ENCODE assay signal across 8 mouse cellular contexts in genomic region chr4:59547136-59547889, GRCm38 (mm10). TPM values are rescaled to one million over a fixed set of nuclear protein-coding genes. Genes with fewer than 3 reads are reported as not detected.
DNase-seq lines count a peak whose midpoint lies in the region; ATAC-seq and TF ChIP-seq lines count a peak whose summit lies in the region.

No protein-coding gene starts in this region.

- H3K9ac ChIP-seq in forebrain, embryonic 16.5 days (replicated peaks; ENCODE audit: low read depth, low read length): no peak overlapping the region
- no peak overlapping the region for H3K9ac ChIP-seq in limb, embryonic 11.5 days (ENCODE audit: low read length)
- H3K9ac ChIP-seq in midbrain, postnatal 0 days (replicated peaks; ENCODE audit: low read length, poor library complexity, severe bottlenecking): no peak overlapping the region

- peak; percentile 21 to 40 for DNase-seq in cerebellum, postnatal 10 days
- no peak for DNase-seq in cerebellum, adult 8-10 months
- DNase-seq in limb, embryonic 11.5 days (ENCODE audit: low spot score): peak; percentile 30
- no peak for DNase-seq in midbrain, postnatal 0 days (ENCODE audit: low spot score)
- DNase-seq in thymus, postnatal 4 days: peak; percentile 68
- no peak for DNase-seq in layer of hippocampus, adult 9-11 months

- H3K27ac ChIP-seq in bone marrow, adult 2 months (ENCODE audit: control insufficient read depth, insufficient read depth, low read depth, low read length, poor library complexity): no peak overlapping the region
- no peak overlapping the region for H3K27ac ChIP-seq in forebrain, embryonic 16.5 days (ENCODE audit: low read length)
- no peak overlapping the region for H3K27ac ChIP-seq in limb, embryonic 11.5 days (replicated peaks; ENCODE audit: low read depth, low read length)
- H3K27ac ChIP-seq in midbrain, postnatal 0 days (ENCODE audit: low read depth, low read length): no peak overlapping the region

- ATAC-seq in forebrain, embryonic 16.5 days: no peak
- ATAC-seq in limb, embryonic 11.5 days (ENCODE audit: insufficient number of reproducible peaks, low FRiP score, low TSS enrichment, low read depth): no peak
- ATAC-seq in midbrain, postnatal 0 days (ENCODE audit: low FRiP score): no peak

- H3K4me3 ChIP-seq in bone marrow, adult 2 months (replicated peaks; ENCODE audit: control insufficient read depth, low read depth, low read length): peak overlapping the region; percentile 65
- peak overlapping the region; percentile 90 for H3K4me3 ChIP-seq in forebrain, embryonic 16.5 days (replicated peaks; ENCODE audit: low read length)
- peak overlapping the region; percentile 89 for H3K4me3 ChIP-seq in limb, embryonic 11.5 days (ENCODE audit: low read depth, low read length)
- H3K4me3 ChIP-seq in midbrain, postnatal 0 days (ENCODE audit: low read depth, low read length): peak overlapping the region; percentile 81

- no peaks in the 10 kb centered on the region for H3K36me3 ChIP-seq in forebrain, embryonic 16.5 days (ENCODE audit: control insufficient read depth, insufficient read depth)
- no peaks in the 10 kb centered on the region for H3K36me3 ChIP-seq in limb, embryonic 11.5 days (ENCODE audit: control insufficient read depth, insufficient read depth, low read length)
- H3K36me3 ChIP-seq in midbrain, postnatal 0 days (ENCODE audit: insufficient read depth, low read length): no peaks in the 10 kb centered on the region

- H3K4me2 ChIP-seq in forebrain, embryonic 16.5 days (ENCODE audit: low read length): peak overlapping the region; percentile 82
- H3K4me2 ChIP-seq in limb, embryonic 11.5 days (ENCODE audit: low read depth, severe bottlenecking): peak overlapping the region; percentile 60
- H3K4me2 ChIP-seq in midbrain, postnatal 0 days (ENCODE audit: low read depth, low read length, poor library complexity, severe bottlenecking): peak overlapping the region; percentile 92

- no peaks in the 10 kb centered on the region for H3K9me3 ChIP-seq in forebrain, embryonic 16.5 days (ENCODE audit: control insufficient read depth, low read length)
- no peaks in the 10 kb centered on the region for H3K9me3 ChIP-seq in limb, embryonic 11.5 days (ENCODE audit: control insufficient read depth, low read length)
- H3K9me3 ChIP-seq in midbrain, postnatal 0 days (ENCODE audit: low read length): no peaks in the 10 kb centered on the region

- H3K27me3 ChIP-seq in forebrain, embryonic 16.5 days (replicated peaks; ENCODE audit: control insufficient read depth, insufficient read depth, low read length): no peaks in the 10 kb centered on the region
- H3K27me3 ChIP-seq in limb, embryonic 11.5 days (ENCODE audit: control insufficient read depth, insufficient read depth, low read length): no peaks in the 10 kb centered on the region
- no peaks in the 10 kb centered on the region for H3K27me3 ChIP-seq in midbrain, postnatal 0 days (ENCODE audit: insufficient read depth, low read length)

- no peak for TF ChIP-seq POLR2A in bone marrow, adult 2 months (IDR thresholded peaks at IDR 0.05; ENCODE audit: borderline replicate concordance, control insufficient read depth, low read depth, low read length)

- WGBS in bone marrow, adult 2 months: 2% methylated on average over 11 of the region's 11 CpGs
- 35% methylated on average over 11 of the region's 11 CpGs for WGBS in forebrain, embryonic 16.5 days
- 23% methylated on average over 11 of the region's 11 CpGs for WGBS in limb, embryonic 11.5 days
- 33% methylated on average over 11 of the region's 11 CpGs for WGBS in midbrain, postnatal 0 days

- H3K4me1 ChIP-seq in bone marrow, adult 2 months (ENCODE audit: control insufficient read depth, insufficient read depth, low read length): no peaks in the 10 kb centered on the region; the same call in 1 of the 2 replicates
- peaks cover 4% of the 10 kb centered on the region for H3K4me1 ChIP-seq in forebrain, embryonic 16.5 days (replicated peaks; ENCODE audit: control insufficient read depth, insufficient read depth, low read length)
- no peaks in the 10 kb centered on the region for H3K4me1 ChIP-seq in limb, embryonic 11.5 days (ENCODE audit: control insufficient read depth, insufficient read depth, low read length)
- H3K4me1 ChIP-seq in midbrain, postnatal 0 days (ENCODE audit: insufficient read depth, low read length): peaks cover 6% of the 10 kb centered on the region; the same call in 1 of the 2 replicates

- no peak for TF ChIP-seq CTCF in bone marrow, adult 2 months (IDR thresholded peaks at IDR 0.05; ENCODE audit: control insufficient read depth, insufficient read depth, low read length)
- TF ChIP-seq CTCF in midbrain, postnatal 0 days (IDR thresholded peaks at IDR 0.05): no peak

RNA-seq across cellular contexts. Expression of gene Ptbp3, which starts 1.9 kb away (rescaled TPM):
- polyA plus RNA-seq in bone marrow, adult 2 months (2011; ENCODE audit: insufficient read depth, insufficient read length, low replicate concordance, missing spikeins): 46.2 and 50.7 TPM in 2 replicates
- 15.9 and 17.1 TPM in 2 replicates for polyA plus RNA-seq in forebrain, embryonic 16.5 days (2015; fragmentation: Nextera tagmentation; extraction: Ambion mirVana)
- polyA plus RNA-seq in limb, embryonic 11.5 days (2014; fragmentation: Nextera tagmentation; extraction: Ambion mirVana): 47.7 and 56.6 TPM in 2 replicates
- total RNA-seq in midbrain, postnatal 0 days (2014; rRNA removed): 32.0 and 35.8 TPM in 2 replicates
- 9.7 and 10.5 TPM in 2 replicates for polyA plus RNA-seq in midbrain, postnatal 0 days (2015; fragmentation: Nextera tagmentation; extraction: Ambion mirVana)

RNA-seq across cellular contexts. Expression of gene Hsdl2, which starts 34.0 kb away (rescaled TPM):
- 7.7 and 15.2 TPM in 2 replicates for polyA plus RNA-seq in bone marrow, adult 2 months (2011; ENCODE audit: insufficient read depth, insufficient read length, low replicate concordance, missing spikeins)
- polyA plus RNA-seq in forebrain, embryonic 16.5 days (2015; fragmentation: Nextera tagmentation; extraction: Ambion mirVana): 19.5 and 23.1 TPM in 2 replicates
- 18.7 and 20.1 TPM in 2 replicates for polyA plus RNA-seq in limb, embryonic 11.5 days (2014; fragmentation: Nextera tagmentation; extraction: Ambion mirVana)
- 27.7 and 29.7 TPM in 2 replicates for total RNA-seq in midbrain, postnatal 0 days (2014; rRNA removed)
- polyA plus RNA-seq in midbrain, postnatal 0 days (2015; fragmentation: Nextera tagmentation; extraction: Ambion mirVana): 33.0 and 39.4 TPM in 2 replicates

Comparison
In these comparisons a context has a peak if more than half of its experiments do, and no peak if none do; other contexts are left out.
1. DNase-seq: peak in cerebellum, postnatal 10 days (2 of 2), limb, embryonic 11.5 days (single experiment) and thymus, postnatal 4 days (single experiment); none in cerebellum, adult 8-10 months (single experiment), midbrain, postnatal 0 days (single experiment) and layer of hippocampus, adult 9-11 months (single experiment).
2. Peak in every context shown above with its lines, with median percentiles within 50 percentile points of each other: H3K4me3 ChIP-seq and H3K4me2 ChIP-seq.